Mouse (Mus musculus) lung, postnatal 14 days (tissue): ENCODE results near the gene Heyl.
A peak's percentile ranks its signal among the peaks of the same experiment; 100 is the strongest.

Experiments used
- DNase-seq: peaks from one replicate; pipeline ENCODE4 v3.0.0; 2021

Gene Heyl

GRCm38 (mm10) chr4:123233492-123234084 is at the start of gene Heyl:
TSS of gene Heyl (plus strand) at chr4:123233556.
- DNase-seq, result peak; percentile 68

GRCm38 (mm10) chr4:123184816-123185215 is 48.5 kb upstream of the Heyl start:
- DNase-seq, result no peak

GRCm38 (mm10) chr4:123192336-123192735 is 41.0 kb upstream of the Heyl start:
- no peak for DNase-seq

- DNase-seq, result no peak
Measured at GRCm38 (mm10) chr4:123193791-123194190, 39.6 kb upstream of the Heyl start.

GRCm38 (mm10) chr4:123196695-123197094 is 36.7 kb upstream of the Heyl start:
- no peak for DNase-seq

GRCm38 (mm10) chr4:123200771-123201185 is 32.6 kb upstream of the Heyl start:
- peak; percentile 76 for DNase-seq

GRCm38 (mm10) chr4:123201186-123202093 is 31.9 kb upstream of the Heyl start, which contains the start of gene Nt5c1a:
TSS of gene Nt5c1a (plus strand) at chr4:123201504.
- peak; percentile 10 for DNase-seq

GRCm38 (mm10) chr4:123202094-123202420 is 31.3 kb upstream of the Heyl start:
- DNase-seq, result no peak

- no peak for DNase-seq
Measured at GRCm38 (mm10) chr4:123207337-123207736, 26.0 kb upstream of the Heyl start.

GRCm38 (mm10) chr4:123210996-123211395 is 22.4 kb upstream of the Heyl start:
- DNase-seq, result no peak

GRCm38 (mm10) chr4:123211453-123211852 is 21.9 kb upstream of the Heyl start:
- DNase-seq, result no peak

GRCm38 (mm10) chr4:123212330-123212729 is 21.0 kb upstream of the Heyl start:
- DNase-seq, result no peak

- DNase-seq, result no peak
Measured at GRCm38 (mm10) chr4:123213975-123214374, 19.4 kb upstream of the Heyl start.

GRCm38 (mm10) chr4:123215367-123215766 is 18.0 kb upstream of the Heyl start:
- DNase-seq, result no peak

GRCm38 (mm10) chr4:123216782-123217181 is 16.6 kb upstream of the Heyl start:
- peak; percentile 53 for DNase-seq

GRCm38 (mm10) chr4:123219720-123220357 is 13.5 kb upstream of the Heyl start:
- peak; percentile 78 for DNase-seq

- DNase-seq, result no peak
Measured at GRCm38 (mm10) chr4:123220637-123221036, 12.7 kb upstream of the Heyl start.

GRCm38 (mm10) chr4:123223309-123223708 is 10.0 kb upstream of the Heyl start:
- no peak for DNase-seq

- DNase-seq, result peak; percentile 30
Measured at GRCm38 (mm10) chr4:123225718-123226403, 7.5 kb upstream of the Heyl start.

GRCm38 (mm10) chr4:123227707-123228106 is 5.6 kb upstream of the Heyl start:
- peak; percentile 74 for DNase-seq

GRCm38 (mm10) chr4:123228270-123228669 is 5.1 kb upstream of the Heyl start:
- DNase-seq, result peak; percentile 73

- no peak for DNase-seq
Measured at GRCm38 (mm10) chr4:123229166-123229565, 4.2 kb upstream of the Heyl start.

GRCm38 (mm10) chr4:123232841-123233240 is 515 bp upstream of the Heyl start:
- DNase-seq, result no peak
